Mouse (Mus musculus): ENCODE measurements around the gene H2-M10.2. TPM values are rescaled to one million over a fixed set of nuclear protein-coding genes. Genes with fewer than 3 reads are reported as not detected.

H2-M10.2 gene
- polyA plus RNA-seq, 1 experiment from 2014 or later: not detected

- no peaks in the 10 kb centered on the region for H3K9me3 ChIP-seq (ENCODE audit: control insufficient read depth, low read length)
- peak within 1 kb of the TSS; percentile 39 for H3K4me2 ChIP-seq (replicated peaks; ENCODE audit: low read depth, low read length)
- peak within 1 kb of the TSS; percentile 68 for H3K9ac ChIP-seq (ENCODE audit: low read depth, low read length)
- H3K36me3 ChIP-seq (ENCODE audit: control insufficient read depth, insufficient read depth, low read length): peaks cover 4% of the 10 kb centered on the region; the same call in 1 of the 2 replicates
- H3K4me1 ChIP-seq (replicated peaks; ENCODE audit: control insufficient read depth, insufficient read depth, low read length): no peaks in the 10 kb centered on the region
- DNase-seq (ENCODE audit: low spot score): no peak
- H3K27me3 ChIP-seq (ENCODE audit: control insufficient read depth, insufficient read depth, low read length): no peaks in the 10 kb centered on the region
- 59% methylated on average over 6 of the region's 6 CpGs for WGBS
- no peak for ATAC-seq (ENCODE audit: low FRiP score)
- H3K4me3 ChIP-seq (ENCODE audit: low read depth, low read length): peak within 1 kb of the TSS; percentile 55
- 0 out of 2 replicates have a peak within 1 kb of the TSS, but pooled peaks have one; percentile 18 for H3K27ac ChIP-seq (ENCODE audit: low read depth, low read length)
Measured at GRCm38 (mm10) chr17:36257969-36258368, 28.3 kb downstream of the H2-M10.2 start, which contains the start of gene Rpp21. TSS of gene Rpp21 (minus strand) at chr17:36258069.

GRCm38 (mm10) chr17:36257241-36257947, 28.9 kb downstream of the H2-M10.2 start:
- H3K9ac ChIP-seq (ENCODE audit: low read depth, low read length): peak overlapping the region; percentile 68
- H3K27me3 ChIP-seq (ENCODE audit: control insufficient read depth, insufficient read depth, low read length): no peaks in the 10 kb centered on the region; the same call in 1 of the 2 replicates
- peak overlapping the region; percentile 39 for H3K4me2 ChIP-seq (replicated peaks; ENCODE audit: low read depth, low read length)
- H3K36me3 ChIP-seq (ENCODE audit: control insufficient read depth, insufficient read depth, low read length): peaks cover 4% of the 10 kb centered on the region; the same call in 1 of the 2 replicates
- DNase-seq (ENCODE audit: low spot score) (peak; percentile 79), ATAC-seq (ENCODE audit: low FRiP score) (peak; percentile 97)
- no peaks in the 10 kb centered on the region for H3K4me1 ChIP-seq (replicated peaks; ENCODE audit: control insufficient read depth, insufficient read depth, low read length)
- H3K9me3 ChIP-seq (ENCODE audit: control insufficient read depth, low read length): no peaks in the 10 kb centered on the region
- H3K4me3 ChIP-seq (ENCODE audit: low read depth, low read length): peak overlapping the region; percentile 55
- under 1% methylated on average over 37 of the region's 37 CpGs for WGBS
- 0 out of 2 replicates have a peak overlapping the region, but pooled peaks have one; percentile 18 for H3K27ac ChIP-seq (ENCODE audit: low read depth, low read length)

- Histone ChIP-seq H3K27me3 (ENCODE audit: control insufficient read depth, insufficient read depth, low read length) (peaks cover 11% of the 10 kb centered on the region), H3K9me3 (ENCODE audit: control insufficient read depth, low read length) (no peaks in the 10 kb centered on the region), H3K27ac (ENCODE audit: low read depth, low read length) (no peak overlapping the region), H3K36me3 (ENCODE audit: control insufficient read depth, insufficient read depth, low read length) (no peaks in the 10 kb centered on the region), H3K4me2 (replicated peaks; ENCODE audit: low read depth, low read length) (no peak overlapping the region), H3K4me3 (ENCODE audit: low read depth, low read length) (no peak overlapping the region), H3K4me1 (replicated peaks; ENCODE audit: control insufficient read depth, insufficient read depth, low read length) (no peaks in the 10 kb centered on the region), H3K9ac (ENCODE audit: low read depth, low read length) (no peak overlapping the region)
- ATAC-seq (ENCODE audit: low FRiP score) (no peak), DNase-seq (ENCODE audit: low spot score) (no peak)
- WGBS: 67% methylated on average over 6 of the region's 6 CpGs
Measured at GRCm38 (mm10) chr17:36253087-36253600, 33.1 kb downstream of the H2-M10.2 start.

- Histone ChIP-seq H3K9me3 (ENCODE audit: control insufficient read depth, low read length) (no peaks in the 10 kb centered on the region), H3K4me3 (ENCODE audit: low read depth, low read length) (peak overlapping the region; percentile 18; the same call in 1 of the 2 replicates), H3K27me3 (ENCODE audit: control insufficient read depth, insufficient read depth, low read length) (peaks cover 11% of the 10 kb centered on the region), H3K36me3 (ENCODE audit: control insufficient read depth, insufficient read depth, low read length) (no peaks in the 10 kb centered on the region), H3K4me1 (replicated peaks; ENCODE audit: control insufficient read depth, insufficient read depth, low read length) (no peaks in the 10 kb centered on the region), H3K27ac (ENCODE audit: low read depth, low read length) (no peak overlapping the region), H3K9ac (ENCODE audit: low read depth, low read length) (no peak overlapping the region), H3K4me2 (replicated peaks; ENCODE audit: low read depth, low read length) (peak overlapping the region; percentile 26; the same call in 1 of the 2 replicates)
- ATAC-seq (ENCODE audit: low FRiP score) (no peak), DNase-seq (ENCODE audit: low spot score) (peak; percentile 39)
- 14% methylated on average over 25 of the region's 25 CpGs for WGBS
Measured at GRCm38 (mm10) chr17:36252250-36252876, 33.9 kb downstream of the H2-M10.2 start.

- peaks cover 11% of the 10 kb centered on the region for H3K27me3 ChIP-seq (ENCODE audit: control insufficient read depth, insufficient read depth, low read length)
- DNase-seq (ENCODE audit: low spot score) (no peak), ATAC-seq (ENCODE audit: low FRiP score) (no peak)
- no peak overlapping the region for H3K9ac ChIP-seq (ENCODE audit: low read depth, low read length)
- H3K4me2 ChIP-seq (replicated peaks; ENCODE audit: low read depth, low read length): no peak overlapping the region
- H3K36me3 ChIP-seq (ENCODE audit: control insufficient read depth, insufficient read depth, low read length): no peaks in the 10 kb centered on the region
- no peak overlapping the region for H3K27ac ChIP-seq (ENCODE audit: low read depth, low read length)
- H3K4me3 ChIP-seq (ENCODE audit: low read depth, low read length): no peak overlapping the region
- H3K9me3 ChIP-seq (ENCODE audit: control insufficient read depth, low read length): no peaks in the 10 kb centered on the region
- WGBS: 22% methylated on average over 33 of the region's 33 CpGs
- H3K4me1 ChIP-seq (replicated peaks; ENCODE audit: control insufficient read depth, insufficient read depth, low read length): no peaks in the 10 kb centered on the region
Measured at GRCm38 (mm10) chr17:36248886-36249285, 37.4 kb downstream of the H2-M10.2 start.

GRCm38 (mm10) chr17:36245741-36246140, 40.5 kb downstream of the H2-M10.2 start:
- ATAC-seq (ENCODE audit: low FRiP score) (no peak), DNase-seq (ENCODE audit: low spot score) (no peak)
- 82% methylated on average over 2 of the region's 2 CpGs for WGBS
- no peaks in the 10 kb centered on the region for H3K9me3 ChIP-seq (ENCODE audit: control insufficient read depth, low read length)
- peaks cover 11% of the 10 kb centered on the region for H3K27me3 ChIP-seq (ENCODE audit: control insufficient read depth, insufficient read depth, low read length)
- no peak overlapping the region for H3K4me3 ChIP-seq (ENCODE audit: low read depth, low read length)
- no peak overlapping the region for H3K9ac ChIP-seq (ENCODE audit: low read depth, low read length)
- H3K36me3 ChIP-seq (ENCODE audit: control insufficient read depth, insufficient read depth, low read length): no peaks in the 10 kb centered on the region
- no peak overlapping the region for H3K27ac ChIP-seq (ENCODE audit: low read depth, low read length)
- H3K4me1 ChIP-seq (replicated peaks; ENCODE audit: control insufficient read depth, insufficient read depth, low read length): no peaks in the 10 kb centered on the region
- H3K4me2 ChIP-seq (replicated peaks; ENCODE audit: low read depth, low read length): no peak overlapping the region

- no peak for ATAC-seq (ENCODE audit: low FRiP score)
- H3K27me3 ChIP-seq (ENCODE audit: control insufficient read depth, insufficient read depth, low read length): peaks cover 5% of the 10 kb centered on the region; the same call in 1 of the 2 replicates
- H3K4me1 ChIP-seq (replicated peaks; ENCODE audit: control insufficient read depth, insufficient read depth, low read length): no peaks in the 10 kb centered on the region
- no peak overlapping the region for H3K4me3 ChIP-seq (ENCODE audit: low read depth, low read length)
- H3K9ac ChIP-seq (ENCODE audit: low read depth, low read length): no peak overlapping the region
- no peak for DNase-seq (ENCODE audit: low spot score)
- WGBS: 27% methylated on average over 5 of the region's 5 CpGs
- H3K4me2 ChIP-seq (replicated peaks; ENCODE audit: low read depth, low read length): no peak overlapping the region
- H3K27ac ChIP-seq (ENCODE audit: low read depth, low read length): no peak overlapping the region
- no peaks in the 10 kb centered on the region for H3K36me3 ChIP-seq (ENCODE audit: control insufficient read depth, insufficient read depth, low read length)
- no peaks in the 10 kb centered on the region for H3K9me3 ChIP-seq (ENCODE audit: control insufficient read depth, low read length)
Measured at GRCm38 (mm10) chr17:36244031-36244430, 42.3 kb downstream of the H2-M10.2 start.

GRCm38 (mm10) chr17:36240637-36241213, 45.6 kb downstream of the H2-M10.2 start:
- Histone ChIP-seq H3K4me2 (replicated peaks; ENCODE audit: low read depth, low read length) (no peak overlapping the region), H3K4me3 (ENCODE audit: low read depth, low read length) (no peak overlapping the region), H3K27me3 (ENCODE audit: control insufficient read depth, insufficient read depth, low read length) (peaks cover 18% of the 10 kb centered on the region), H3K36me3 (ENCODE audit: control insufficient read depth, insufficient read depth, low read length) (no peaks in the 10 kb centered on the region), H3K4me1 (replicated peaks; ENCODE audit: control insufficient read depth, insufficient read depth, low read length) (no peaks in the 10 kb centered on the region), H3K27ac (ENCODE audit: low read depth, low read length) (no peak overlapping the region), H3K9ac (ENCODE audit: low read depth, low read length) (no peak overlapping the region), H3K9me3 (ENCODE audit: control insufficient read depth, low read length) (no peaks in the 10 kb centered on the region)
- ATAC-seq (ENCODE audit: low FRiP score): no peak
- DNase-seq (ENCODE audit: low spot score): no peak
- 13% methylated on average over 5 of the region's 5 CpGs for WGBS

All from hindbrain, embryonic 11.5 days (tissue).